Mouse (Mus musculus) midbrain, embryonic 16.5 days (tissue): ENCODE measurements around the gene Arid1a. TPM values are rescaled to one million over a fixed set of nuclear protein-coding genes. Genes with fewer than 3 reads are reported as not detected.

ENCODE experiments used
- ATAC-seq: fragments of 200-750 bp; cut with Nextera tagmentation; 2 replicates; pipeline ENCODE4 v1.8.0; 2017; ENCODE audit warnings: moderate TSS enrichment
- H3K27ac ChIP-seq: fragments of 300-500 bp; sonication (generic); 2 replicates; pipeline ENCODE4 v1.5.1; 2014; ENCODE audit warnings: mild to moderate bottlenecking, low read length, mixed read lengths
- H3K27me3 ChIP-seq: fragments of 300-500 bp; sonication (generic); 2 replicates; pipeline ENCODE4 v1.6.1; 2014; ENCODE audit warnings: low read depth, low read length, mixed read lengths; ENCODE audit not compliant: control insufficient read depth, insufficient read depth
- H3K36me3 ChIP-seq: fragments of 300-500 bp; sonication (generic); 2 replicates; pipeline ENCODE4 v1.6.1; 2014; ENCODE audit warnings: mild to moderate bottlenecking, low read length, moderate library complexity, mixed read lengths; ENCODE audit not compliant: control insufficient read depth, insufficient read depth
- H3K4me1 ChIP-seq: fragments of 300-500 bp; sonication (generic); 2 replicates; pipeline ENCODE4 v1.6.1; 2014; ENCODE audit warnings: mild to moderate bottlenecking, low read length, mixed read lengths; ENCODE audit not compliant: control insufficient read depth, insufficient read depth
- H3K4me2 ChIP-seq: fragments of 300-500 bp; sonication (generic); 2 replicates; pipeline ENCODE4 v1.6.1; 2014; ENCODE audit warnings: mild to moderate bottlenecking, low read length, mixed read lengths
- H3K4me3 ChIP-seq: fragments of 300-500 bp; sonication (generic); 2 replicates; pipeline ENCODE4 v1.5.1; 2014; ENCODE audit warnings: low read depth, mild to moderate bottlenecking, low read length, moderate library complexity, mixed read lengths
- H3K9ac ChIP-seq: fragments of 300-500 bp; sonication (generic); 2 replicates; pipeline ENCODE4 v1.6.1; 2014; ENCODE audit warnings: low read depth, low read length, mixed read lengths
- H3K9me3 ChIP-seq: fragments of 300-500 bp; sonication (generic); replicated peaks from 2 replicates; pipeline ENCODE4 v1.6.1; 2014; ENCODE audit warnings: mild to moderate bottlenecking, low read length, mixed read lengths; ENCODE audit not compliant: control insufficient read depth, poor library complexity, severe bottlenecking
- WGBS: fragments of 180-500 bp; shearing (Covaris S2); extraction: QIAGEN DNeasy Blood & Tissue Kit; methylation state at CpG from one replicate; pipeline ENCODE4 v1.1.7; 2014; 5-methylcytosine and 5-hydroxymethylcytosine counted together
- polyA plus RNA-seq: library from polyadenylated mRNA; unstranded; fragments of >200 nt; fragmentation: Nextera tagmentation; extraction: Ambion mirVana; gene quantifications from 2 replicates; pipeline ENCODE4 v1.2.1, GENCODE M21; 2015

Gene Arid1a
- polyA plus RNA-seq, 1 experiment from 2014 or later, result 28.7 TPM

GRCm38 (mm10) chr4:133672845-133673647 is 83.5 kb downstream of the Arid1a start:
- WGBS, result 3% methylated on average over 24 of the region's 24 CpGs

GRCm38 (mm10) chr4:133671881-133672844 is 84.4 kb downstream of the Arid1a start, which contains the start of gene Pigv:
Gene Pigv (minus strand): TSS chr4:133672647.
- peaks cover 24% of the 10 kb centered on the region for H3K4me1 ChIP-seq
- no peaks in the 10 kb centered on the region for H3K9me3 ChIP-seq
- peaks cover 3% of the 10 kb centered on the region; the same call in 1 of the 2 replicates for H3K36me3 ChIP-seq
- peak within 1 kb of the TSS; percentile 96 for H3K27ac ChIP-seq
- peak within 1 kb of the TSS; percentile 75 for H3K4me2 ChIP-seq
- H3K27me3 ChIP-seq, result no peaks in the 10 kb centered on the region
- peak within 1 kb of the TSS; percentile 73 for H3K4me3 ChIP-seq
- peak within 1 kb of the TSS; percentile 86 for H3K9ac ChIP-seq
- WGBS, result under 1% methylated on average over 44 of the region's 76 CpGs
- ATAC-seq, result peak; percentile 92

More at GRCm38 (mm10) chr4:133672845-133673647, 83.5 kb downstream of the Arid1a start:
- ATAC-seq, result peak; percentile 12
- H3K4me3 ChIP-seq, result peak overlapping the region; percentile 73
- H3K9me3 ChIP-seq, result no peaks in the 10 kb centered on the region
- H3K9ac ChIP-seq, result peak overlapping the region; percentile 86
- H3K27ac ChIP-seq, result peak overlapping the region; percentile 96
- H3K36me3 ChIP-seq, result peaks cover 3% of the 10 kb centered on the region; the same call in 1 of the 2 replicates
- no peaks in the 10 kb centered on the region for H3K27me3 ChIP-seq
- H3K4me1 ChIP-seq, result peaks cover 24% of the 10 kb centered on the region
- H3K4me2 ChIP-seq, result peak overlapping the region; percentile 75

- Histone ChIP-seq H3K4me2 (peak overlapping the region; percentile 75), H3K27me3 (no peaks in the 10 kb centered on the region), H3K27ac (peak overlapping the region; percentile 96), H3K9ac (peak overlapping the region; percentile 86; the same call in 1 of the 2 replicates), H3K4me3 (peak overlapping the region; percentile 73), H3K4me1 (peaks cover 24% of the 10 kb centered on the region), H3K36me3 (peaks cover 3% of the 10 kb centered on the region; the same call in 1 of the 2 replicates), H3K9me3 (no peaks in the 10 kb centered on the region)
- ATAC-seq, result no peak
- 3% methylated on average over 13 of the region's 13 CpGs for WGBS
Measured at GRCm38 (mm10) chr4:133671184-133671880, 85.2 kb downstream of the Arid1a start.

GRCm38 (mm10) chr4:133669652-133670210 is 86.8 kb downstream of the Arid1a start:
- no peak overlapping the region for H3K27ac ChIP-seq
- H3K27me3 ChIP-seq, result no peaks in the 10 kb centered on the region
- WGBS, result 69% methylated on average over 6 of the region's 6 CpGs
- ATAC-seq, result no peak
- H3K36me3 ChIP-seq, result peaks cover 3% of the 10 kb centered on the region; the same call in 1 of the 2 replicates
- H3K4me1 ChIP-seq, result peaks cover 24% of the 10 kb centered on the region
- no peak overlapping the region for H3K9ac ChIP-seq
- H3K9me3 ChIP-seq, result no peaks in the 10 kb centered on the region
- H3K4me3 ChIP-seq, result no peak overlapping the region
- H3K4me2 ChIP-seq, result no peak overlapping the region

- peaks cover 3% of the 10 kb centered on the region; the same call in 1 of the 2 replicates for H3K36me3 ChIP-seq
- 83% methylated on average over 3 of the region's 3 CpGs for WGBS
- no peak for ATAC-seq
- no peaks in the 10 kb centered on the region for H3K9me3 ChIP-seq
- H3K27me3 ChIP-seq, result no peaks in the 10 kb centered on the region
- no peak overlapping the region for H3K4me3 ChIP-seq
- H3K27ac ChIP-seq, result no peak overlapping the region
- H3K4me1 ChIP-seq, result peaks cover 22% of the 10 kb centered on the region
- H3K4me2 ChIP-seq, result no peak overlapping the region
- H3K9ac ChIP-seq, result no peak overlapping the region
Measured at GRCm38 (mm10) chr4:133668537-133668936, 88.0 kb downstream of the Arid1a start.

DNA sequence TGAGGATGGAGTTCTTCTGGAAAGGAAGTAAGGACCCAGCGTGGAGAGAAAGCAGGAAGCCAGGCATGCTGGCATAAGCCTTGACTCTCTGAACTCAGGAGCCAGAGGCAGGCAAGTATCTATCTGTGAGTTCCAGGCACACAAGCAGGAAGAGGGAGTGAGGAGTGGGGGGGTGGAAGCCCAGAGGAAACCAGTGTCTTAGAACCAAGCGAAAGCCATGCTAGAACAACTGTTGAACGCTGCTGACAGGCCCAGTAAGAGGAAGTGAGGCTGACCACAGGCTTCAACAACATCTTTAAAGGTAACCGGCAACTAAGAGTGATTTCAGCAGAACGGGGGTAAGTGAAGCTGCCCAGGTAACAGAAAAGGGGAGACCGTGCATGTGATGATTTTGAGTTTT is 90.4 kb downstream of the Arid1a start:
- Histone ChIP-seq H3K4me2 (no peak overlapping the region), H3K4me3 (no peak overlapping the region), H3K36me3 (peaks cover 3% of the 10 kb centered on the region; the same call in 1 of the 2 replicates), H3K9me3 (no peaks in the 10 kb centered on the region), H3K4me1 (peaks cover 10% of the 10 kb centered on the region), H3K9ac (no peak overlapping the region), H3K27me3 (no peaks in the 10 kb centered on the region), H3K27ac (no peak overlapping the region)
- no peak for ATAC-seq
- 92% methylated on average over 6 of the region's 6 CpGs for WGBS

- H3K27ac ChIP-seq, result peak overlapping the region; percentile 55
- no peaks in the 10 kb centered on the region for H3K27me3 ChIP-seq
- no peaks in the 10 kb centered on the region for H3K9me3 ChIP-seq
- H3K36me3 ChIP-seq, result peaks cover 3% of the 10 kb centered on the region; the same call in 1 of the 2 replicates
- no peak overlapping the region for H3K4me3 ChIP-seq
- 45% methylated on average over 11 of the region's 11 CpGs for WGBS
- no peak overlapping the region for H3K4me2 ChIP-seq
- H3K4me1 ChIP-seq, result peaks cover 3% of the 10 kb centered on the region; the same call in 1 of the 2 replicates
- 0 out of 2 replicates have a peak overlapping the region, but pooled peaks have one; percentile 11 for H3K9ac ChIP-seq
- peak; percentile 74 for ATAC-seq
Measured at GRCm38 (mm10) chr4:133665118-133665517, 91.5 kb downstream of the Arid1a start.

GRCm38 (mm10) chr4:133662945-133663344 is 93.6 kb downstream of the Arid1a start:
- ATAC-seq, result no peak
- Histone ChIP-seq H3K36me3 (no peaks in the 10 kb centered on the region), H3K4me1 (peaks cover 4% of the 10 kb centered on the region; the same call in 1 of the 2 replicates), H3K9me3 (no peaks in the 10 kb centered on the region), H3K4me2 (no peak overlapping the region), H3K27me3 (no peaks in the 10 kb centered on the region), H3K4me3 (no peak overlapping the region), H3K27ac (no peak overlapping the region), H3K9ac (no peak overlapping the region)
- WGBS, result 81% methylated on average over 8 of the region's 8 CpGs
